9 mouse cellular contexts compared by ENCODE assay signal in genomic region chr7:36974573-36974972, GRCm38 (mm10).
A peak's percentile ranks its signal among the peaks of the same experiment; 100 is the strongest.
DNase-seq lines count a peak whose midpoint lies in the region; ATAC-seq and TF ChIP-seq lines count a peak whose summit lies in the region.
"Had no signal": no experiment of that assay in that cellular context is flagged by ENCODE, and none has a peak within 500 bp of the region (broad histone marks: within the 10 kb centered on the region; RNA-seq: fewer than 3 reads in every experiment).

No protein-coding gene starts in this region.

- no peak for TF ChIP-seq EP300 in heart, adult 2 months (IDR thresholded peaks at IDR 0.05; ENCODE audit: insufficient read depth, low read depth, low read length)
- no peak for TF ChIP-seq EP300 in liver, embryonic 14.5 days (IDR thresholded peaks at IDR 0.05; ENCODE audit: low read depth)

- H3K36me3 ChIP-seq in heart, adult 2 months (ENCODE audit: control insufficient read depth, insufficient read depth, low read length): no peaks in the 10 kb centered on the region
- no peaks in the 10 kb centered on the region for H3K36me3 ChIP-seq in liver, embryonic 14.5 days (replicated peaks; ENCODE audit: control insufficient read depth, insufficient read depth, low read depth)
- no peaks in the 10 kb centered on the region for H3K36me3 ChIP-seq in liver, embryonic 12.5 days

- H3K9me3 ChIP-seq in liver, embryonic 14.5 days (ENCODE audit: control insufficient read depth, low read length): no peaks in the 10 kb centered on the region
- H3K9me3 ChIP-seq in liver, embryonic 12.5 days (replicated peaks): no peaks in the 10 kb centered on the region

- intact Hi-C loops in heart, adult 2 months (cut with DNase I): loop anchor here (10.0 kb wide), 2 partner anchors 290 to 370 kb away; no protein-coding TSS in a partner anchor
- intact Hi-C loops in heart, postnatal 25 days (cut with DNase I): loop anchor here (10.0 kb wide), 1 partner anchor 1070 kb away; no protein-coding TSS in a partner anchor

- no peak overlapping the region for H3K4me3 ChIP-seq in heart, adult 2 months
- H3K4me3 ChIP-seq in liver, embryonic 14.5 days (ENCODE audit: insufficient read depth in 1 of 2, low read depth in 2 of 2, low read length in 2 of 2): no peak overlapping the region
- H3K4me3 ChIP-seq in liver, embryonic 12.5 days: no peak overlapping the region

- 44% methylated on average over 4 of the region's 4 CpGs for WGBS in heart, adult 2 months
- WGBS in liver, embryonic 14.5 days (ENCODE audit: insufficient replicate concordance): 18% methylated on average over 4 of the region's 4 CpGs
- WGBS in liver, embryonic 12.5 days (ENCODE audit: insufficient replicate concordance): 23% methylated on average over 4 of the region's 4 CpGs

- H3K4me2 ChIP-seq in liver, embryonic 14.5 days (ENCODE audit: low read depth): no peak overlapping the region
- no peak overlapping the region for H3K4me2 ChIP-seq in liver, embryonic 12.5 days

- H3K27ac ChIP-seq in heart, adult 2 months: no peak overlapping the region
- H3K27ac ChIP-seq in liver, embryonic 14.5 days: no peak overlapping the region
- H3K27ac ChIP-seq in liver, embryonic 12.5 days: no peak overlapping the region
- H3K27ac ChIP-seq: macrophage had no signal

- no peak overlapping the region for H3K9ac ChIP-seq in heart, adult 2 months (ENCODE audit: low read depth, low read length)
- H3K9ac ChIP-seq in liver, embryonic 14.5 days (replicated peaks): no peak overlapping the region
- H3K9ac ChIP-seq in liver, embryonic 12.5 days: no peak overlapping the region

- TF ChIP-seq CTCF in heart, adult 2 months (IDR thresholded peaks at IDR 0.05): peak; percentile 65
- TF ChIP-seq CTCF in liver, embryonic 14.5 days (IDR thresholded peaks at IDR 0.05; ENCODE audit: low read depth): peak; percentile 38
- peak; percentile 50; the same call in 1 of the 2 replicates for TF ChIP-seq CTCF in brain, embryonic 14.5 days (IDR thresholded peaks at IDR 0.05; ENCODE audit: borderline replicate concordance, extremely low read depth, insufficient read depth, insufficient read length)

- no peaks in the 10 kb centered on the region for H3K79me2 ChIP-seq in heart, adult 2 months (replicated peaks; ENCODE audit: control insufficient read depth, insufficient read depth, low read length)

- TF ChIP-seq POLR2A in heart, adult 2 months (IDR thresholded peaks at IDR 0.05; ENCODE audit: insufficient read depth, low read depth, low read length): no peak
- TF ChIP-seq POLR2A in brain, embryonic 14.5 days (IDR thresholded peaks at IDR 0.05; ENCODE audit: borderline replicate concordance, extremely low read depth, insufficient read depth, insufficient read length, poor library complexity, severe bottlenecking): no peak

- no peak for ATAC-seq in liver, embryonic 14.5 days (ENCODE audit: insufficient read depth)
- no peak for ATAC-seq in liver, embryonic 12.5 days

- H3K4me1 ChIP-seq in heart, adult 2 months (ENCODE audit: control insufficient read depth, insufficient read depth, low read length): peaks cover 1% of the 10 kb centered on the region; the same call in 1 of the 2 replicates
- no peaks in the 10 kb centered on the region for H3K4me1 ChIP-seq in liver, embryonic 14.5 days (replicated peaks; ENCODE audit: control insufficient read depth in 2 of 2, insufficient read depth in 2 of 2, low read length in 1 of 2)
- no peaks in the 10 kb centered on the region for H3K4me1 ChIP-seq in liver, embryonic 12.5 days

- no peaks in the 10 kb centered on the region for H3K27me3 ChIP-seq in heart, adult 2 months (ENCODE audit: control insufficient read depth, insufficient read depth, low read length)
- H3K27me3 ChIP-seq in liver, embryonic 14.5 days (ENCODE audit: control insufficient read depth, insufficient read depth, low read length): no peaks in the 10 kb centered on the region
- H3K27me3 ChIP-seq in liver, embryonic 12.5 days (replicated peaks): no peaks in the 10 kb centered on the region

- DNase-seq in heart, adult 2 months: no peak
- DNase-seq in heart, postnatal 25 days (ENCODE audit: low spot score): no peak
- DNase-seq in liver, embryonic 14.5 days (ENCODE audit: low read depth in 3 of 3, low spot score in 3 of 3): no peak
- DNase-seq in brain, embryonic 14.5 days (ENCODE audit: low read depth): no peak
- DNase-seq in lung, postnatal 10 days: peak; percentile 40
- DNase-seq in adrenal gland, adult 18-20 months (ENCODE audit: low spot score in 2 of 2): no peak
- DNase-seq in thymus, postnatal 25 days: no peak
